Mouse (Mus musculus) liver, embryonic 14.5 days (tissue): ENCODE results near the gene Btg1.

ENCODE experiments used
- CTCF ChIP-seq: IDR thresholded peaks from 2 replicates; pipeline ENCODE4 v1.5.1; 2016; ENCODE audit warnings: antibody characterized with exemption, low read depth, control low read depth
- EP300 ChIP-seq: IDR thresholded peaks from 2 replicates; pipeline ENCODE4 v1.6.1; 2016; ENCODE audit warnings: antibody characterized with exemption, low read depth

GRCm38 (mm10) chr10:96653030-96653429 is 36.2 kb downstream of the Btg1 start:
- TF ChIP-seq CTCF (no peak), EP300 (no peak)
